Mouse (Mus musculus) large intestine, adult 2 months (tissue): ENCODE data around the gene Gucy2g. TPM values are rescaled to one million over a fixed set of nuclear protein-coding genes. Genes with fewer than 3 reads are reported as not detected.
A peak's percentile ranks its signal among the peaks of the same experiment; 100 is the strongest.

Source experiments
- DNase-seq: peaks from one replicate; pipeline ENCODE4 v3.0.0-alpha.2; 2012; ENCODE audit warnings: low read depth, low spot score
- WGBS: fragments of 180-500 bp; shearing (Covaris S2); methylation state at CpG from one replicate; pipeline ENCODE4 v1.1.7; 2018; 5-methylcytosine and 5-hydroxymethylcytosine counted together
- polyA plus RNA-seq: library from polyadenylated mRNA; depleted of rRNA; stranded (reverse); fragments of >200 nt; gene quantifications from 2 replicates; pipeline ENCODE4 v1.2.3, GENCODE M21; 2012

Gucy2g gene
- polyA plus RNA-seq, 1 experiment: 0.04 TPM

- no peak for DNase-seq
- 56% methylated on average over 9 of the region's 9 CpGs for WGBS
These were observed 10.5 kb upstream of the Gucy2g start, which contains the start of gene Acsl5 for GRCm38 (mm10) chr19:55251383-55252124. Acsl5 (plus strand) TSS chr19:55251938.

GRCm38 (mm10) chr19:55250451-55250850 lies 9.4 kb upstream of the Gucy2g start:
- DNase-seq: no peak

GRCm38 (mm10) chr19:55247991-55248520 lies 7.0 kb upstream of the Gucy2g start:
- 48% methylated on average over 9 of the region's 9 CpGs for whole genome bisulfite sequencing
- no peak for DNase-seq

More at GRCm38 (mm10) chr19:55250451-55250850, 9.4 kb upstream of the Gucy2g start:
- 59% methylated on average over 5 of the region's 5 CpGs for WGBS

GRCm38 (mm10) chr19:55247563-55247962 lies 6.5 kb upstream of the Gucy2g start:
- WGBS: 83% methylated on average over 5 of the region's 5 CpGs
- DNase-seq: no peak

GRCm38 (mm10) chr19:55244791-55245231 lies 3.8 kb upstream of the Gucy2g start:
- WGBS: 31% methylated on average over 7 of the region's 7 CpGs
- no peak for DNase-seq

- WGBS: 68% methylated on average over 6 of the region's 6 CpGs
These were observed 1.1 kb downstream of the Gucy2g start for GRCm38 (mm10) chr19:55239766-55240426.

GRCm38 (mm10) chr19:55236564-55236963 lies 4.5 kb downstream of the Gucy2g start:
- no peak for DNase-seq
- WGBS: 78% methylated on average over 5 of the region's 5 CpGs

More at GRCm38 (mm10) chr19:55239766-55240426, 1.1 kb downstream of the Gucy2g start:
- no peak for DNase-seq

GRCm38 (mm10) chr19:55236026-55236425 lies 5.0 kb downstream of the Gucy2g start:
- 13% methylated on average over 2 of the region's 2 CpGs for WGBS
- no peak for DNase-seq

- DNase-seq: peak; percentile 56
- 17% methylated on average over 8 of the region's 8 CpGs for WGBS
These were observed 8.9 kb downstream of the Gucy2g start for GRCm38 (mm10) chr19:55232136-55232535.

- WGBS: 75% methylated on average over 10 of the region's 10 CpGs
- DNase-seq: no peak
These were observed 10.0 kb downstream of the Gucy2g start for GRCm38 (mm10) chr19:55231081-55231480.

- DNase-seq: no peak
- 69% methylated on average over 7 of the region's 7 CpGs for WGBS
These were observed 13.9 kb downstream of the Gucy2g start for GRCm38 (mm10) chr19:55227135-55227534.

- no peak for DNase-seq
- 71% methylated on average over 5 of the region's 5 CpGs for WGBS
These were observed 14.4 kb downstream of the Gucy2g start for GRCm38 (mm10) chr19:55226621-55227020.

- WGBS: 89% methylated on average over 9 of the region's 9 CpGs
- no peak for DNase-seq
These were observed 18.8 kb downstream of the Gucy2g start for GRCm38 (mm10) chr19:55222268-55222667.

- WGBS: 74% methylated on average over 6 of the region's 6 CpGs
These were observed 19.8 kb downstream of the Gucy2g start for GRCm38 (mm10) chr19:55221208-55221607.

GRCm38 (mm10) chr19:55219359-55219758 lies 21.7 kb downstream of the Gucy2g start:
- no peak for DNase-seq

More at GRCm38 (mm10) chr19:55221208-55221607, 19.8 kb downstream of the Gucy2g start:
- DNase-seq: no peak

GRCm38 (mm10) chr19:55218741-55219221 lies 22.3 kb downstream of the Gucy2g start:
- DNase-seq: no peak
- WGBS: 28% methylated on average over 12 of the region's 12 CpGs

More at GRCm38 (mm10) chr19:55219359-55219758, 21.7 kb downstream of the Gucy2g start:
- 53% methylated on average over 8 of the region's 8 CpGs for WGBS

- no peak for DNase-seq
- WGBS: 5% methylated on average over 20 of the region's 20 CpGs
These were observed 22.8 kb downstream of the Gucy2g start for GRCm38 (mm10) chr19:55218192-55218739.

- WGBS: 70% methylated on average over 9 of the region's 9 CpGs
- DNase-seq: no peak
These were observed 23.7 kb downstream of the Gucy2g start for GRCm38 (mm10) chr19:55217365-55217764.

- 69% methylated on average over 4 of the region's 4 CpGs for WGBS
- DNase-seq: no peak
These were observed 24.2 kb downstream of the Gucy2g start for GRCm38 (mm10) chr19:55216876-55217275.
